Mouse (Mus musculus): ENCODE data around the gene Xrra1.
"Not testable (repeated sequence)": the region's sequence is repeated elsewhere in the genome, so short reads cannot be mapped to it uniquely, and the experiment has no call there.

The Xrra1 gene

GRCm38 (mm10) chr7:99953442-99954098, 94.7 kb downstream of the Xrra1 start:
- DNase-seq (ENCODE audit: low read depth, low spot score): no peak

DNA sequence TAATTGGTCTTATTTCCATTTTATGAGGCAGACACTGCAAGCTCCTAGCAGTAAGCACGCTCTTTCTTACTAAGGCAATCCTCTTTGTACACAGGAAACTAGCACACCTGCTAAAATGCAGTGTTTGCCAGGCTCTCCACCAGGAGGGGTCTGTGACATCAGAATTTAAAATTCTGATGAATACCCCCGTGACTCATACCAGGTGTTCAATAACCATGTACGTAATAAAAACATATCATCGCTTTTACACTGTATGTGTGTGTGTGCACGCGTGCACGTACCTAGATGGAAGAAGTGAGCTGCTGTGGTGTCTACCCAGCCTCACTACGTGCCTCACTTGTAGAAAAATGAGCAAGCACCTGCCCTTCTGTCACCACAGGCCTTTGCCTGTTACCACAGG, 95.3 kb downstream of the Xrra1 start:
- no peak for DNase-seq (ENCODE audit: low read depth, low spot score)

GRCm38 (mm10) chr7:99956095-99956494, 97.2 kb downstream of the Xrra1 start:
- DNase-seq (ENCODE audit: low read depth, low spot score): no peak

- no peak for DNase-seq (ENCODE audit: low read depth, low spot score)
Measured at GRCm38 (mm10) chr7:99957226-99957965, 98.5 kb downstream of the Xrra1 start.

DNA sequence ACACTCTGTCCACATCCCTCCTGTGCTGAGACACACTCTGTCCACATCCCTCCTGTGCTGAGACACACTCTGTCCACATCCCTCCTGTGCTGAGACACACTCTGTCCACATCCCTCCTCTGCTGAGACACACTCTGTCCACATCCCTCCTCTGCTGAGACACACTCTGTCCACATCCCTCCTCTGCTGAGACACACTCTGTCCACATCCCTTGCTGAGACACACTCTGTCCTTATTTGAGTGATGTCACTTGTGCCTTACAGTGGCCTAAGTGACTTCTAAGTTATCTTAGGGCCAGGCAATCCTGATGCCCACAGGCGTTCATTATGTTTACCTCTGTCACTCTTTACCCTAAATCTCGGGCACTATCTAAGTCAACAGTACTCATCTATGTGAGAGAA, 101.7 kb downstream of the Xrra1 start:
- not testable (repeated sequence) for DNase-seq (ENCODE audit: low read depth, low spot score)

GRCm38 (mm10) chr7:99961518-99961917, 102.6 kb downstream of the Xrra1 start:
- DNase-seq (ENCODE audit: low read depth, low spot score): no peak

- no peak for DNase-seq (ENCODE audit: low read depth, low spot score)
Measured at GRCm38 (mm10) chr7:99962536-99963236, 103.8 kb downstream of the Xrra1 start.

DNA sequence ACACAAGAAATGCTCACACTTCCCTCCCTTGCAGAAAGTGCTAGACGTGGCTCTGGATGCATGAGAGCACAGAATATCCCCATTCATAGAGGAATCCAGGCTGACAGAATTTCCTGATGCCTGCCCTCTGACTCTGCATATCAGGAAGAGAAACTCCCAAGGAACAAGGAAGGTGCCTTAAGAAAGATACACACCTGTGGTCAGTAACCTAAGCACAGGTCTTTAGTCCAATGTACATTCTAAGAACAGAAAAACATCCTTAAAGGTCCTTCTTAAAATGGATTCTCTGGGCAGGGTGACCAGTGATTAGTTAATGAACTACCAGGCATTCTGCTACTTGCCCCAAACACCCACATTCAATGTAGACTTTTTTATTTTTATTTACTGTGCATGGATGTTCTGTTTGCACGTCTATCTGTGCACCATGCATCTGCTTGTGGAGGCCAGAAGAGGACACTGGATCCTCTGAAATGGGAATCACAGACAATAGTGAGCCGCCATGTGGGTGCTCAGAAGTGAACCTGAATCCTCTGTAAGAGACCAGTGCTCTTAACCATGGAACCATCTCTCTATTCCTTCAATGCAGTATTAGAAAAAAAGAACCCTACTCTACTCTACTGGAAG, 104.4 kb downstream of the Xrra1 start:
- DNase-seq (ENCODE audit: low read depth, low spot score): no peak

DNA sequence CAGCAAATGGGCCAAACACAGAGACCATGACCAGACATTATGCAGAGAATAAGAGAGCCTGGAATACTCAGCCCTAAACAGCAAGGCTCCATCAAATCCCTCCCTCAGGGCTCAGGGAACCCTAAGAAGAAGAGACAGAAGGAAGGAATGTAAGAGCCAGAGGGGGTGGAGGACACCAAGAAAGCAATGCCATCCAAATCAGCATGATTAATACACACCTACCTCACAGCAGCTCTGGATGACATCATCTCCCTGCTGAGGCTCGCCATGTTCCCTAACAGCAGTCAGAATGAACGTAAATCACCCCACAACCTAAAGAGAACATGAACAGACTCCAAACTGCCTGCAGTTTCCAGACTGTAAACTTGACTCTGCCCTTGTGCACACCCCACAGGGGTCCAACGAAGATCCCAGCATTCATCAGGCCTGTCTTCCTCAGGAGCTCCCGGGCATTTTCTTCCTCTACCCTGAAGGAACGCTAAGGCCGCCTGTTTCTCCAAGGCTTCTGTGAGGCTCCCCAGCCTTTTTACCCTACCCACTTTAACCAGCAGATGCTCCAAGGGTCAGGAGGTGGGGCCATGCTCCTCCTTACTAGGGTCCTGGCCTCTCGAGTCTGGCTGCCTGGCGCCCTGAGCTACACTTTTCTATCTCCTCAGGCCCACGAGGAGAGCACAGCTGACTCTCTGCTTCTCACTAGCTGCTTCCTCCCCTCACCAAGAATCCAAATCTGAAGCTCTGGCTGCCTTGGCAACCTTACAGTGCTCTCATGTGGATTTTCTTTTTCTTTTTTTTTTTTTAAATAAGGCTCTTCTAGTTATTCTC, 106.3 kb downstream of the Xrra1 start:
- DNase-seq (ENCODE audit: low read depth, low spot score): no peak

- no peak for DNase-seq (ENCODE audit: low read depth, low spot score)
Measured at GRCm38 (mm10) chr7:99966011-99966721, 107.2 kb downstream of the Xrra1 start.

Measured in retina, adult 2 months (tissue).